Mouse (Mus musculus) liver, embryonic 14.5 days (tissue): ENCODE data around the gene Serpina3k.
"Not testable (repeated sequence)": the region's sequence is repeated elsewhere in the genome, so short reads cannot be mapped to it uniquely, and the experiment has no call there.

ENCODE experiments used
- CTCF ChIP-seq: IDR thresholded peaks from 2 replicates; pipeline ENCODE4 v1.5.1; 2016; ENCODE audit warnings: antibody characterized with exemption, low read depth, control low read depth
- EP300 ChIP-seq: IDR thresholded peaks from 2 replicates; pipeline ENCODE4 v1.6.1; 2016; ENCODE audit warnings: antibody characterized with exemption, low read depth

- not testable (repeated sequence) for TF ChIP-seq CTCF, EP300
These were observed at the start of gene Serpina3k, which contains the start of gene Serpina3m for GRCm38 (mm10) chr12:104338226-104338625.
